Mouse (Mus musculus): Measurements from ENCODE around the gene Lmod2. TPM values are rescaled to one million over a fixed set of nuclear protein-coding genes. Genes with fewer than 3 reads are reported as not detected.
A peak's percentile ranks its signal among the peaks of the same experiment; 100 is the strongest.

Gene Lmod2
- total RNA-seq, 2 experiments from 2014 or later = 861 to 872 TPM

DNA sequence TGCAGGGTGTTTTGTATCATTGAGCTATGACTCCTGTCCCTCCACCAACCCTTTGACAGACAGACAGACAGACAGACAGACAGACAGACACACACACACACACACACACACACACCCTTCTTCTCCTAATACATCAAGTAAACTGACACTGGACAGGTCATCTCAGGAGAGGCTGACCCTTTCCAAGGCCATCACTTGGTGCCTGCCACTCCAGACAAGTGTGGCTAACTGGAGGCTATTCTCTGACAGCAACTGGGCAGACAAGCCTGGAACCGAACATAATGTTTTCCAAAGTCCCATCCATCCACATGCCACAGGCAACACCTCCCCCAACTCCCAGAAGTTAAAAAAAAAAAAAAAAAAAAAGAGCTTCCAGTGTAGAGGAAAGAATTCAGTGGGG lies 4.1 kb downstream of the Lmod2 start:
- DNase-seq = no peak

DNA sequence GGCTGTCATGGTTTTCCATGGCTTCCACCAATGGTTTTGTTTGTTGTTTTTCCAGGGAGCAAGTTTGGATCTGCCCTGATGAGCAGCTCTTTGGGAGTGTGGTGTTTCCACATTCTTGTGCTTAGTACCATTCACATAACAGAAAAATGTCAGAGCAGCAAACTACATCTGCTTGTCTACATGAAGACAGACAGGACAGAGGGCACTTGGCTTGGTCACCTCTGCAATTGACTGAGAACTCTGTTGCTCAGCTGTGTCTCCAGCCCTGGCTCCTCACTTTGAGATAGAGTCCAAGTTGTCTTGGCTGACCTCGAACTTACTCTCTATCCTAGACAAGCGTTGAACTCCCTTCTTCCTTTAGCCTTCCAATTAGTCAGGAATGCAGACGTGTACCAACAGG lies 4.8 kb downstream of the Lmod2 start:
- DNase-seq = no peak

DNA sequence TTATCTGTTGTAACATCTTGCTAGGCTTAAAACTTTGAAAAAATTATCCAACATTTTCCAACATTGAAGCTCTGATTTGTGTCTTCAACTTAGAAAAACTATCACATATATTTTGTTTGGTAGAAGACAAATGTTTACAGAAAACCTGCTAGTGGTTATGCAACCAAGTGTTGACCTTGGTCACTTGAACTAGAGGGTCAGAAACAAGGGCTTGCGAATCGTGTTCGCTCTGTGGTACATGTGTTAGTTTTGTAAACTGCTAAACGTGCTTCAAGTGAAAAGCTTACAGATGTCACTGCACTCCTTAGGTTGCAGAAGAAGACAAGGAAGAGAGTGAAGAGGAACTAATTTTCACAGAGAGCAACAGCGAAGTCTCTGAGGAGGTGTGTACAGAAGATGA lies 5.4 kb downstream of the Lmod2 start:
- DNase-seq = no peak

DNA sequence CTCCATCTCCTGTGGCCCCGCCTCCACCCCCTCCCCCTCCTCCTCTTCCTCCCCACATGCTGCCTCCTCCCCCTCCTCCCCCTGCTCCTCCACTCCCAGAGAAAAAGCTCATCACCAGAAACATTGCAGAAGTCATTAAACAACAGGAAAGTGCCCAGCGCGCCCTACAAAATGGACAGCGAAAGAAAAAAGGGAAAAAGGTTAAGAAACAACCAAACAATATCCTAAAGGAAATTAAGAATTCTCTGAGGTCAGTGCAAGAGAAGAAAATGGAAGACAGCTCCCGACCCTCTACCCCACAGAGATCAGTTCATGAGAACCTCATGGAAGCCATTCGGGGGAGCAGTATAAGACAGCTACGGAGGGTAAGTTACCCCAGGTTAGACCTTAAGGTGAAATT lies 6.7 kb downstream of the Lmod2 start:
- DNase-seq = no peak

DNA sequence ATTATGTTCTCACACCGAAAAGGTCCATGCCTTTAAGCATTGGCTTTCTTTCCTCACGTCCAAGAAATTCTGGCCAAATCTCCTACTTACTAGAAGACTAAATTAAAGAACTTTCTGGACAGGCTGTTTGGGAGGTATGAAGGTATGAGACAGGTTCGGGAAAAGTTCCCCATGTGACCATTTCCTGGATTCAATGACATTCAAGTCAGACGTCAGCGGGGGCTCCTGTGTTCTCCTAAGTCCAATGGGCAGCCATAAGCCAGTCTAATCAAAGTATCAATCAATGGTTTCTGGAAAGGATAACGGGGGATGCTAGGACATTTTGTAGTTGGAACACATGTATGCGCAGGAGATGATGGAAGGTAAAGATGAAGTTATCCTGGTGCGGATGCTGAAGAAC lies 8.1 kb downstream of the Lmod2 start:
- no peak for DNase-seq

DNA sequence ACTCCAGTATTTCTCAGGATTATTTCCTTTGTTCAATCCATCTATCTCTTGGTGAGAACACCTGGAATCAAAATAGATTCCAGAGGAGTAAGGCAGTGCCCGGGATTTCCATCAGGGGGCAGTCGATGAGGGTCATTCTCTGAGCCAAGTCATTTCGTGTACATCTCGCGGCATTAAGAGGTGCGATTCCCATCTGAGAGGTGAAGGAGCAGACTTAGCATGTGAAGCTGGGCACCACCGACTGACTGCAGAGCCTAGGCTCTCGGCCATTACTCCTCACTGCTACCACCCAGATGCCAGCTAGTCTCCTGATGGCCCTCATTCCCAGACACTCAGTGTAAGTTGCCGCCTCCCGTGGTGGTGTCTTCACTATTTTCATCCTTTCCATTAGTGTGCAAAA lies 8.9 kb downstream of the Lmod2 start:
- no peak for DNase-seq

DNA sequence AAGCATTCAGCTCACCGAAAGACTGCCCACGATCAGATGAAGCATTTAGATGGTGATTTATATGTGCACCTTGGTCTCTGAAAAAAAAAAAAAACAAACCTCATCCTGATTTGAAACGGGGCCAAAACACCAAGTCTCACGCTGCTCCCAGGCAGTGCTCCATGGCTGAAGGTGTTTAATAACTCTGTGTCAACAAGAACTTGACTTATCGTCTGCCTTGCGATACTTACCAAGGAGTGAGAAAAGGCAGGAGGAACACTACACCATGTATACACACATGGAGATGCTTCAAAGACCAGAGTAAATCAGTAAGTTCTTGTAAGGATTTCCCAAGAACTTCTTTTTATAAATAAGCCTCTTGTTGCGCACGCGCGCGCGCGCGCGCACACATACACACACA lies 10.0 kb downstream of the Lmod2 start:
- no peak for DNase-seq

DNA sequence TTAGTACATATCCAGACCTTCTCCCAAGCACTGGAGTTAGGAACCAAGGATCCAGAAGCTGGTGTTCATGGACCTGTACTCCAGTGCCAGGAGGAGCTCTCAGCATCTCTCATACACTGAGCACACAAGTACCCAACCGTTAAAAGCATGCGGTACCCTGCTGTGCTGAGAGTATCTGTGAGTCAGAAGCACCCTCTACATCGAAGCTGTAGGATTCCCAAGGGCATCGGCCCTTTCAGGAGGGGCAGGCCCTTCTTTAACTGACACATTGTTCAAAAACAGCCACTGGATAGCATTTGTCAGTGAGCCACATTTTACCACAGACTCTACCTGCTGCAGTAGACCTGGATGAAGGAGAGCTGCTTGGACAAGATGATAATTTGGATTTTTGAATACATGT lies 10.6 kb downstream of the Lmod2 start:
- DNase-seq = no peak

DNA sequence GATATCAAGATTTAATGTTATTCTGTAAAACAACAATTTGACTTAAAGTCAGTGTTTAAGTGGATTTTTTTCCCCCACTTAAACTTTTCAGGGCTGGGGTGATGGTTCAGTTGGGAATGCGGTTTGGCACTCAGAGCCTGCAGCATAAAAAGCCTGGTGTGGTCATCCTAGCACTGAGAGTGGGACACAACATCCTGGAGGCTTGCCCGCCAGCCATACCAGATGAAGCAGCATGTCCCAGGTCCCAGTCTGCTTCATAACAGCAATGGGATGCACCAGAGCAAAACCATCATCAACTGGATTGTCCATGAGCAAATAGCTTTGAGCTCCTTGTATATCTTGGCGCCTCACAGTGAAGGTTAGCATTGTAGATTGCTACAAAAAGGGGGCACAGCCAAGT lies 11.1 kb downstream of the Lmod2 start:
- no peak for DNase-seq

DNA sequence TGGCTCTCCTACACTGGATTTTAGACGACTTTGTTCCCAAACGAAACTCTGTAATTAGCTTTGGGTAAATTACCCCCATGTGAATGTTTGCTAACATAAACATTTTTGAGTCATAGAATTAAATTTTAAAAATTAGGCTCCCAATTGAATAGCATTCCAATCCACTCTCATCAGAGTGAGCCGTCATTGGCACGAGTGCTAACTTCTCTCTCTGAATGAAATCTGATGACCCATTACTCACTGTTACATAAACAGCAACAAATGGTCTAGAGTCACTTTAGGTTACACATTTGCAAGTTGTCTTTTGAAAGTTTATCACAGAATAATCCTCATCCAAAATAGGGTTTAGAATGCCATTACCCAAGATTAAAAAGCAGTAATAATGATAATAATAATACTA lies 12.0 kb downstream of the Lmod2 start:
- DNase-seq = no peak

DNA sequence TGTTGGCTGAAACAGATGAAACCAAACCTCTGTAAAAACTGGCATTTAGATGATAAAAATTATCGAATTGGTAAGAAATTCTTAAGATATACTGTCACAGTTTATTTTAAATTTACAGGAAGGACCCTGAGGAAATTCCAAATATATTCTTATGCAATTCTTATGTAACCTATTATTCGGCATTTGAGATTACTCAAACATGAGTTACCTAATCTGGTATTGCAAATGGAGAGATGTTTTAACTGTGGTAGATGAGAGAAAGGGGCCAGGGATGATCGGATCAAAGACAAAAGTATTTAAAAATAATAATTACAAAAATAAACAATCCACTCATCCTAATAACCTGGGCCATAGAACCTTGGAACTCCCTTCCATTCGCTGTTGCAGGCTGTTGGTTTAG lies 12.8 kb downstream of the Lmod2 start:
- no peak for DNase-seq

DNA sequence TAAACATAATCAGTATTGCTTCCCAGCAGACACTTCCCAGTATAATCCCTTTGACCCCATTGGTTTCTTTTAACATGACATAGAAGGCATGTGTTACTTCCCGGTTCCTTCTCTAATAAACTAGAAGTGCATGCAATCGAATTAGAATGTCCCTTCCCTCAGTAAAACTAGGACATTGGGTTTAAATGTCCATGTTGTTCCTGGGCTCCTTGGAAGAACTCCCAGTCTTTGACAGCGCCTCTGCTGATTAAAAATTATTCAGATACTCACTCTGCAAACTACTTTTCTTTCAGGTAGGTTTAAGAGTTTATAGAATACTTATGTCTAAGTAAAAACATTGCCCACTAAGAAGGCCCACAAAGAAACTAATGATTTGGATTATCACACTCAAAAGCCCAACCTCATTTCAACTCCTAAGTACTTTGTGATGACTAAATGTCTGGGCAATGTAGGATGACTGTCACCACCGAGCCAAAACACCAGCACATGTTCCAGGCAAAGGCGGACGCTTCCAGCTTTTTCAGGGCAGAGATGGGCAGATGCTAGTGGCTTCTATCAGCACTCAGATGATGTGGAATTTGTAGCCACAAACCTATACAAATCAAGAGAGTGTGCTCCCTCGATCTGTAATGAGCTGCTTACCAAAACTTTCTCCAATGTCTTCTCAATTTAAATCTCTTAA lies 14.7 kb downstream of the Lmod2 start:
- DNase-seq = peak; percentile 78

DNA sequence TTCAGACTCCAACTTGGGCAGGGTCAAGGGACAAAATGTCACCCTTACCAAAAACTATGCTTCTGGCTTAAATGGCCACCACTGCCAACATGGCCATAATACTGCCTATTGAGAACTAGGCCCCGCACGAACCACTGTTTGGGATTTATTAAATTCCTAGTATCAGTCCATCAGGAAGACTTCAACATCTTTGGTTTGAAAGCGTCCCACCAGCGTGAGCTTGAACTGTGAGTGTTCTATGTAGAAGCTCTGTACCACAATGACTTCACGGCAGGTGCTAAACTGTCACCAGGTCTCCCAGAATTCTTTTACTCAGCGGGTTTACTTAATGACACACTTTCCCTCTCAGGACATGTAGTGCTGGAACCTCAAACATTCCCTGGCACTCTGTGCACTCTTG lies 15.8 kb downstream of the Lmod2 start:
- no peak for DNase-seq

DNA sequence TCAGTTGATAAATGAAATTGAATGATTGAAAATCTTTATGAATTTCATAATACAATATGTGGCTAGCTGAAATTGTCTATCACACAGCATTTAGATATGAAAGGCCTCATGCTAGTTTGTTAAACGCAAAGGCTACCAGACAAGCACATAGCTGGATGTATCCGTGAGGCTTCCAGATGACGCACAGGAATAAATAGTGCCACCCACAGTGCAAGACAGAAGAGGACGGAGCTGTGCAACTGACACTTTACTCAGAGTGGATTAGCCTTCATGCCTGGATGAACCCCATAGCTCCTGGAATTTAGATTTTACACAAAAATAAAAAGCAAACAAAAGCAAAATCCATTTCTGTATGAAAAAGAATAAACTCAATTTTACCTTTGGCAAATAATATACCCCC lies 16.4 kb downstream of the Lmod2 start:
- no peak for DNase-seq

DNA sequence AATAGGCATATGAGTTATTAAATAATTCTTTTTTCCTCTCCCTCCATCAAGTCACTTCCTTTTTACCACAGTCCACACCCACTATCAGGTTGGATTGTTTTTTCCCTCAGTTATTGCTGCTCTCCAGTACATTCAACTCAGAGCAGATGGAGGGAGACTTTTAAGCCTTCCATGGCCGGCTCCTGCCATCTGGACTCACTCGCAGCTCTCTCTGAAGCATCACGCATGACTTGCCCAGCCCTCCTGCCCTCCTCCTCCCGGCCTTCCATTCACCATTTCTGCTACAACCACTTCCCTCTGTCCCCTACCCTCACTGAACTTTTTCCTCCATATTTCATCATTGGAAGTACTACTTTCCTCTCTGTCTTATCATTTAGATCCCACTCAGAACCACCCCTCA lies 19.2 kb downstream of the Lmod2 start:
- DNase-seq = no peak

DNA sequence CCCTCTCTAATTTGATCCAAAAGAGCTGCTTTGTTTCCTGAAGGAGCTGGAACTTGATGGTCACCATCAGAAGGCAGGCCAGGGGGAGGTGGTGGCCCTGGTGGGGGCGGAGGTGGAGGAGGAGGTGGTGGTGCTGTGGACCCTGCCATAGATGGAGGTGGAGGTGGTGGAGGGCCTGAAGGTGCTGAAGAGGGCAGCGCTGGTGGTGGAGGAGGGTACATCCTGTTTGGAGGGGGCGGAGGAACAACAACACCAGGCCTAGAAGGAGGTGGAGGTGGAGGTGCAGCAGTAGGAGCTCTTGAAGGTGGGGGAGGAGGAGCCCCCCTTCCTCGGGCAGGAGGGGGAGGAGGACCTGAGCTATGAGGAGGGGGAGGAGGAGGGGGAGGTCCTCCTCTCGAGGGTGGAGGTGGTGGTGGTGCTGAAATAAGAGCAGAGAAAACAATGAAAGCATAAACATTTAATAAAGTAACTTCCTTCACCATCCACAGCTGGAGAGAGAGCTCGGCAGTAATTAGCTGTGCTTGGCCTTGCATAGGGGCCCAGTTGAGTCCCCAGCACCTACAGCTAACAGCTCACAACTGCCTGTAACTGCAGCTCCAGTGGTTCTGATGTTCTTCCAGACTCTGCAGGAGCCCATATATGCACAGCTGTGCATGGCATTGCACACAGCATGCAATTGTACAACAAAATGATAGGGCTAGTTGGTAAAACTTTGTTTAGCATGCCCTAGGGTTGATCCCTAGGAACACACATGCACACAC lies 21.9 kb downstream of the Lmod2 start:
- DNase-seq = no peak

DNA sequence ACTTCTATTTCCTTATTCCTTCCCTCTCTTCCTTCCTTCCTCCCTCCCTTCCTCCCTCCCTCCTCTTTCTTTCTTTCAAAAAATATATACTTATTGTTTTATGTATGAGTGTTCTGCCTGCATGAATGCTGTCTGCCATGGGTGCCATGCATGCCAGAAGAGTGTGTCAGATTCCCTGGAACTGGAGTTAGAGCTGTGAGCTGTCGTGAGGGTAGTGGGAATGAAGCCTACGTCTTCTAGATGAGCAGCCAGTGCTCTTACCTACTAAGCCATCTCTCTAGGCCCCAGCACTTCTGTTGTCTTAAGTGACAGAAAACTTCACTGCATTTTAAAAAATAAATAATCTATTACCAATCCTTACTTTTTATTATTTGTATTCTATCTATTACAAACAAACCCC lies 23.4 kb downstream of the Lmod2 start:
- no peak for DNase-seq

DNA sequence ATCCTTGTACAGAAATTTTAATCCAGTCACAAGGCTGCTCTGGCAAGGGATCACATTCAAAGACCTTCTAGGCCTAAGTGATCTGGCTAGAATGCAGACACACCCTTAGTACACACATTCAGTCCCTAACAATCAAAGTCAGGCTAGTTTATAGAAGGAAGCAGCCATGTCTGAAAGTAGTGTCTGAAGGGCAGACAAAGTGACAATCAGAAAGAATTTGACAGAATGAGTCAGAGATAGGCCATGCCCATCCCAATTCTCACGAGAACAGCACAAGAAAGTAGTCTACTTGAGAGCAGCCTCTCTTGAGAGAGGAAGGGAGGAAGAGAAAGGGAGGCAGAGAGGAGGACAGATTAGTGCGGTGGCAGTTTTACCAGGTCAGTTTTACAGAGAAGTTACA lies 24.5 kb downstream of the Lmod2 start:
- no peak for DNase-seq

DNA sequence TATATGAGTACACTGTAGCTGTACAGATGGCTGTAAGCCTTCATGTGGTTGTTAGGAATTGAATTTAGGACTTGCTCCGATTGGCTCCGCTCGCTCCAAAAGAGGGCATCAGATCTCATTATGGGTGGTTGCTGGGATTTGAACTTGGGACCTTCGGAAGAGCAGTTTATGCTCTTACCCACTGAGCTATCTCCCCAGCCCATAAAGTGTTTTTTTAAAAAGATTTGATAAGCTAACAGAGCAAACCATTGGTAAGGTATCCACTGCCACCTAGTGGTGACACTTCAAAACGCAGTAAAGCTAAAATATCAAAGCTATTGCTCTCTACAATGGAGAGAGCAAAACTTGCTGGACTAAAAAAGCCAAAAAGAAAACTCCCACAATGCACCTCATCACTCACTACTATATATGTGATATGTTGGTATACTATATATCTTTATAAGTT lies 30.0 kb downstream of the Lmod2 start:
- DNase-seq = peak; percentile 54 to 83

DNA sequence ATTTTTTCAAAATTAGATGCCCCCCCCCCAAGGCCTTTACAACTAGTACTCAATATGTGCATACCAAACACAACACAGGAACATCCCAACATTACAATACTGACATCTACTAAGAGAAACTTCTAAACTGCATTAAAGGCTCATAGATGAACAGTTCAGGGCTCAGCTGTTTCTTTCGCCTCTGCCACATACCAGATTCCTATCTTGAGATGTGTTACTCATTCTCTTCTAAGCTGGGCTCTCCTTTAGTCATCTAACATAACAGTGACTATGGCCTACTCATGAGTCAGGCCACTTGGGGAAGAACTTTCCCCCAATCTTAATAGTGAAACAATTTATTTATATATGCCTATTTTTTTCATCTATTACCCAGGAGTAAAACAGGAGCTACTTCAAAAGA lies 30.9 kb downstream of the Lmod2 start:
- no peak for DNase-seq

DNA sequence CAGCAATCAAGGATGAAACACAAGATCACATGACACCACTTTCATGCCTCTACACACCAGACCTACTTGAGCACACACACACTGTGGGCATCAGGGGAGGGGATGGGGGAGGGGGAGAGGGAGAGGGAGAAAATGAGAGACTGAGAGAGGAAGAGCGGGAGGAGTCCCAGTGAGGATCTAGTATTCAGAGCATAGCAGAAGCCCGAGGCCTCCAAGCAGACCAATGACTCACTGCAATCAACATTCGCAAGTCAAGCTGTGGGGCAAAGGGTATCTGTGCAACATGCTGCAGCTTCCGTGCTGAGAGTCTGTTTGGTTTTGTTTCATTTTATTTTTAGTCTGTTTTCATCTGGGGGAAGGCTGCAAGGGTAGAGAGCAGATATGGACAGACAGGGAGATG lies 34.5 kb downstream of the Lmod2 start:
- no peak for DNase-seq

DNA sequence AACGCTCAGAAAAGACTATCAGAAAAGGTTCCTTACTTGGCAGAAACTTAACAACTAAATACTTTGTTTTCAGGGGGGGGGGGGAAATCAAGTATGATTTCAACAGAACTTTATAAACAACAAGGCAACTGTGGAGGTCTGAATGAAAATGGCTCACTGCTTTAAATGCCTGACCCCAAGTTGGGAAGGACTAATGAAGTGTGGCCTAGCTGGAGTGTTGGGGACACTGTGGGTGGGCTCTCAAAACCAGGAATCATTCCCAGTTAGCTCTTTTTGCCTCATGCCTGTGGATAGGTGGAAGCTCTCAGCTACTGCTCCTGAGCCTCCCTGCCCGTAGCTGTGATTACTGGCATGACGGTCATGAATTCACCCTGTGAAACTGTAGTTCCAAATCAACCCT lies 36.5 kb downstream of the Lmod2 start:
- DNase-seq = no peak

DNA sequence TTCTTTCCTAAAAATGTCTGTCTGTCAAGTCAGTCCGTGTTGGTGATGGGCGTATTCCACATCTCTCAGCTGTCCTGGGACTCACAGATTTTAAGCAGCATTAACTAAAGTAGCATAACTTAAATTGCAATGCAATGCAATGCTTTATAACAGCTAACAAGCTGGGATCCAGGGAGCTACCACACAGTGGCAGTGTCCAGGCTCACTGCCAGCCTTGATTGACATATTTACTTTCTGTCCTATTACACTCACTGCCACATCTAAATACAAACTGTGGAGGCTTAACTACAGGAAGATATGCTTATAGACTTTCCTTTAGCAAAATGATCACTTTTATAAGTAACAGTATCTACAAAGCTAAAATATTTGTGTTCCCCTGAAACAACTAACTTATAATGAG lies 38.3 kb downstream of the Lmod2 start:
- no peak for DNase-seq

DNA sequence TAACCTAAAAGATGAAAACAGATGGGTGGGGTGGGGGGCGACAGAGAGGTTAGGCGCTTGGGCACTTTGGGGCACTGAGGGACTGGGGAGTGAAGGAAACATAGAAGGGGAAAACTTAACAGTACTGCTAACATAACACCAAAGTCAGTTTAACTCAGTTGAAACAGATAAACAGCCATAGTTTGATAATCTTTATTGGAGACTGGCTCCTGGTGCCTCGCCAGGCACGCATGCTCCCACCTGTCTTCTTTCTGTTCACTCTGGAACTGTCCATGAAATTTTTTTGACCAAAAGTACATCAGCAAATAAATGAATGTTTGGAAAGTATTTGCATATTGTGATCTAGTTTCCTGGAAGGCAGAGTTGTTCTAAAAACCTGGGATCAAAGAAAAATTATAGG lies 43.7 kb downstream of the Lmod2 start:
- DNase-seq = no peak

All from heart, adult 18-20 months (tissue).